Mouse (Mus musculus) splenic B cell, adult 2 months (primary cell): ENCODE results near the gene Ppid.
A peak's percentile ranks its signal among the peaks of the same experiment; 100 is the strongest.
"Not testable (repeated sequence)": the region's sequence is repeated elsewhere in the genome, so short reads cannot be mapped to it uniquely, and the experiment has no call there.

Source experiments
- DNase-seq: peaks from one replicate; pipeline ENCODE4 v3.0.0-alpha.2; 2011; ENCODE audit warnings: low read depth, low spot score
- H3K27me3 ChIP-seq: 2 replicates; pipeline ENCODE4 v1.6.1; 2012; ENCODE audit warnings: mild to moderate bottlenecking, low read length, moderate library complexity, mixed read lengths; ENCODE audit not compliant: control insufficient read depth, poor library complexity, insufficient read depth, severe bottlenecking
- H3K36me3 ChIP-seq: 2 replicates; pipeline ENCODE4 v1.6.1; 2012; ENCODE audit warnings: mild to moderate bottlenecking, low read length, moderate library complexity, mixed read lengths; ENCODE audit not compliant: control insufficient read depth, poor library complexity, insufficient read depth, severe bottlenecking

Ppid gene

DNA sequence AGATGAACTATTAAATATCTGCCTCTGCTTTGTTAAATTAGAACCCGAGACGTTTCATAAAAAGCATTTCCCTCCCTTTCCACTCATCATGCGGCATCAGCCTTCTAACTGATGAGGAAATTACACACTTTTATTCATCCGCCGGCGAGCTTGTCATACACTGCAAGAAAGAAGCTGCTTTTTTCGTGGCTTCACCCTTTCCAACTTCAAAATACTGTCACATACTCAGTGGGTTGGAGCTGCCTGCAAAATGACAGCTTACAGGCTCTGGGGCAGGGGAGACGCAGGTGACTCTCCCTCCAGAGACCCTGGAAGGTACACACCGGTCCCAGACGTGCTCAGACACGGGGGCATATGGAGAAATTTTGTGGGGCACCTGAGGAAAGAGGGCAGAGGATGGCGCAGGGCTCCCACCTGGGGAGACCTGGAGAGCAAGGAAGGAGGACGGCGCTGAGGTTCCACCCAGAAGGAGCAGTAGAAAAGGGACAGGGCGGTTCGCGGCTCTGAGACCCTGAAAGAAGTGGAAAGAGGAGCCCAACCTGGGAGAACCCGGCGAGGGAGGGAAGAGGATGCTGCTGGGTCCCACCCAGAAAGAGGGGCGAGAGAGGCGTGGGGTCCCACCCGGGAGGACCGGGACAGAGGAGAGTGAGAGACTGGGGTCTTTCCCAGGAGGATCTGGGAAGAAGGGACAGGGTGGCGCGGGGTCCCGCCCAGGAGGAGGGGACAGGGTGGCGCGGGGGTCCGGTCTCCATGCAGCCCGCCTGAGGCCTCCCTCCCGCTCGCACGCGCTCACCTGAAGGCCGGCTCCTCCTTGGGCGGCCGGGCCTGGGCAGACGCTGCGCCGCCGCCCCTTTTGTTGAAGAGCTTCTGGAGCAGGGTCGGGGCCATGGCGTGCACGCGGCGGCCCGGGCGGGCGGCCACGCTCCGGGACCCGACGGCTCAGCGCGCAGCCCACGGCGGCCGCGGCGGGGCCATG lies 24.1 kb upstream of the Ppid start:
- no peaks in the 10 kb centered on the region for H3K36me3 ChIP-seq
- DNase-seq = no peak
- H3K27me3 ChIP-seq = no peaks in the 10 kb centered on the region

GRCm38 (mm10) chr3:79567703-79568362 lies 23.3 kb upstream of the Ppid start, which contains the start of gene Fnip2:
Gene Fnip2, minus strand, starts transcription at chr3:79567796.
- Histone ChIP-seq H3K27me3 (no peaks in the 10 kb centered on the region), H3K36me3 (no peaks in the 10 kb centered on the region)
- peak; percentile 57 for DNase-seq

DNA sequence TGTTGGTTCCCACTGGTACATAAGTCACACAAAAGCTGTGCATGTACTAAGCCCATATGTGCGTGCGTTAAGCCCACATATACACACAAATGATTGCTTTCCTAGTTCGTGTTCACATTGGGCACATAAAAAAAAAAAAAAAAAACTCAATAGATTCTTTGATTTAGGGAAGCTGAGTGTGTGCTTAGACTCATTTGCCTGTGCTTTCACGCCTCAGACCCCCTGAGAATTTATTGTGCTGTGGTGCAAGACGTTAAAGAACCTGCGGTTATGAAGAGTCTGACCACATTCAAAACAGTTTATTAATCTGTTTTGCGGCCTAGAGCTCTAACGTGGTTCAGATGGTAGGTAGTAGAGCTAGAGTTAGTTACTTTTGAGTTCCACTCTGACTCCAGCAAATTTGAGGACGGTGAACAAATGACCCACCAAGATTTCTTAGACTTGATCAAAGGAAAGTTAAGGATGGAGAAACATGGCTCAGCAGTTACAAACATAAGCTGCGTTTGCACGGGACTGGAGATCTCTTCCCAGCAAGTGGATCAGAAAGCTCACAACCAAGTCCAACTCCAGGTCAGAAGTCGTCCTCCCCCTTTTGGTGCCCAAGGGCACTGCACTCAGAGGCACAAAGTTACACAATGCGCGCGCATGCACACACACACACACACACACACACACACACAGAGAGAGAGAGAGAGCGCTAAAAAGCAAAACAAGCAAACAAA lies 22.4 kb upstream of the Ppid start:
- H3K27me3 ChIP-seq = no peaks in the 10 kb centered on the region
- peak; percentile 92 for DNase-seq

DNA sequence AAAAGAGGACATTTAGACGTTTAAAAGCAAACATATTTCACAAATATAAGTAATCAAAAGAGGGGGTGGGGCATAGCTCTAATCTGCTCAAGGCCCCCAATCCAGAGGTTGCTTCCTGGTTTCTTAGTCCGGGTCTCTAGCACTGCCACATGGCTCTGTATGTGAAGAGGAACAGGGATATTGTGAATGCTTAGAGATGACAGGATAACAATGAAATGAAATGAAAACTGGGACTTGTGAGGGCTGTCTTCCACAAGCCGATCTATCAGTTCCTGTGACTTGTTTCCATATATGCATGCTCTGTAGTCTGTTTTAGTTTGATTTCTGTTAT lies 21.8 kb upstream of the Ppid start:
- no peak for DNase-seq
- H3K36me3 ChIP-seq = no peaks in the 10 kb centered on the region
- H3K27me3 ChIP-seq = no peaks in the 10 kb centered on the region

More for the DNA sequence above, 22.4 kb upstream of the Ppid start:
- H3K36me3 ChIP-seq = no peaks in the 10 kb centered on the region

- peaks cover 4% of the 10 kb centered on the region; the same call in 1 of the 2 replicates for H3K27me3 ChIP-seq
These were observed 18.7 kb upstream of the Ppid start for GRCm38 (mm10) chr3:79572399-79572798.

GRCm38 (mm10) chr3:79573376-79573775 lies 17.8 kb upstream of the Ppid start:
- DNase-seq, H3K36me3 ChIP-seq, H3K27me3 ChIP-seq: not testable (repeated sequence)

More at GRCm38 (mm10) chr3:79572399-79572798, 18.7 kb upstream of the Ppid start:
- H3K36me3 ChIP-seq = no peaks in the 10 kb centered on the region
- DNase-seq = peak; percentile 39

- H3K27me3 ChIP-seq = peaks cover 4% of the 10 kb centered on the region
- DNase-seq = no peak
- no peaks in the 10 kb centered on the region for H3K36me3 ChIP-seq
These were observed 16.8 kb upstream of the Ppid start for GRCm38 (mm10) chr3:79574336-79574735.

GRCm38 (mm10) chr3:79575576-79576467 lies 15.3 kb upstream of the Ppid start:
- no peak for DNase-seq
- no peaks in the 10 kb centered on the region for H3K36me3 ChIP-seq
- peaks cover 4% of the 10 kb centered on the region for H3K27me3 ChIP-seq

- peaks cover 4% of the 10 kb centered on the region for H3K27me3 ChIP-seq
- DNase-seq = no peak
- no peaks in the 10 kb centered on the region for H3K36me3 ChIP-seq
These were observed 14.7 kb upstream of the Ppid start for GRCm38 (mm10) chr3:79576468-79576816.

DNA sequence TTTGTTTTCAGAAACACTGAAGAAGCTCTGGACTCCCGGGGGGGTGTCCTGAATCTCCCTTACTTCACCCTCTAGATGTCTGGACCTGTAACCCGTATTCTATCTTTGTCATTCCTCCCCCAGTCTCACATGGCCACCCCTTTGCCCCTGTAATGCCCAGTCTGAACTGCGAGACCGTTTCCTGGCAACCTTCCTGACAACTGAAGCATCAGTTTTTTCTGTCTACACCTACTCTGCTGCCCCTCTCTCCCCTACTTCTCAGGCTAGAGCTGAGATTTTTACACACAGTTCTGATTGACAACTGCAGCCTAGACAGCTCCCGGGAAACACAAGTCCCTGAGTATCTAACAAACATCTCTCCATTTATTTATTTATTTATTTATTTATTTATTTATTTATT lies 14.3 kb upstream of the Ppid start:
- Histone ChIP-seq H3K27me3 (peaks cover 4% of the 10 kb centered on the region), H3K36me3 (no peaks in the 10 kb centered on the region)
- no peak for DNase-seq

GRCm38 (mm10) chr3:79577606-79578005 lies 13.5 kb upstream of the Ppid start:
- H3K36me3 ChIP-seq = no peaks in the 10 kb centered on the region
- no peak for DNase-seq
- H3K27me3 ChIP-seq = peaks cover 4% of the 10 kb centered on the region

GRCm38 (mm10) chr3:79578164-79578563 lies 13.0 kb upstream of the Ppid start:
- H3K36me3 ChIP-seq = no peaks in the 10 kb centered on the region
- DNase-seq = no peak
- peaks cover 4% of the 10 kb centered on the region for H3K27me3 ChIP-seq

DNA sequence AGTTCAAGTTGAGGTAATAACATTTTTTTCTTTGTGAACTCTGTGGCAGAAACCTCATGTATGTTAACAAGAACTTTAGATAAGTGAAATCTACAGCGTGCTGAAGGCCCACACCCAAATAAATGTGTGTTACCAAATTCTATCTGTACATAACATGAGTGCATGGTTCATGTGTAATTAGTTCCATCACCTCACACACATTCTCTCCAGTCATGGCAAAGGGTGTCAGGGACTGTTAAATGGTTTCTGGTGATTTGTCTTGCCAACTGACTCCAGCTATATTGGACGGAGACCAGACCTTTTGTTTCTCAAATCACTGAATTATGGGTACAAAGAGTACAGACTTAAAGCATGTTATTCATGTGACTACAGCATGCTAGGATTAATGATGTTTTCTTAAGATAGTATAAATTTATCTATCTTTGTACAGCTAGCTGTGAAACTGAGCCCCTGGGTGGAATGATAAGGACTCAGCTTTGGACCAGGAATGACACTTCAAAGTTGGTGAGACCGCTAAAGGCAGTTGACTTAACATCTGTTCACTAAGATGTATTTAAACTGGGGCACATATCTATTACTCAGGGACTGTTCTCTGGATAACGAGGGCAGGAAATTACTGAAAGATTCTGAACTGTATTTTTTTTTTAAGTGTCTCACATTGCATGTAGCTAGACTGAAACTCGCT lies 11.1 kb upstream of the Ppid start:
- DNase-seq = no peak
- Histone ChIP-seq H3K27me3 (peaks cover 4% of the 10 kb centered on the region), H3K36me3 (no peaks in the 10 kb centered on the region)

DNA sequence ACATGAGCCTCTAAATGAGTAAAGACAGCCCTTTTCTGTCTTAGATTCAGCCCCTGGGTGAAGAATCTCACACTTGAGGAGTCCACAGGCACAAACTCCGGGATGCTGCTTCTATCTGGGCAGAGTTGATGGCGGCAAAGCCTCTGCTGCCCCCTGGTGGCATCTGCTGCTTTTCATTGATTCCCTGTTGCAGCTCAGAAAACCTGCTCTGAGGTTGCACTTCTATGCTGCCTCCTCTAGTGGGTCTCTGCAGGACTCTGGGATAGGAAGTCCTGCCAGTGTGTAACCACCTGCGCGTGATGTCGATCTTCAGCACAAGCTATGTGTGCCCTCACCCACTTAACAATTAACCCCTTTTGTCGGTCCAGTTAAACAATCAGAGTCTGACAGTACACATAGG lies 4.3 kb upstream of the Ppid start:
- DNase-seq = peak; percentile 93
- Histone ChIP-seq H3K27me3 (no peaks in the 10 kb centered on the region), H3K36me3 (no peaks in the 10 kb centered on the region)
